Mouse (Mus musculus) embryo, embryonic 9.5 days (tissue): Measurements from ENCODE around the gene Usp46.
"Not testable (repeated sequence)": the region's sequence is repeated elsewhere in the genome, so short reads cannot be mapped to it uniquely, and the experiment has no call there.

ENCODE experiments used
- DNase-seq: peaks from one replicate; pipeline ENCODE4 v3.0.0-alpha.2; 2017; ENCODE audit errors: extremely low spot score

Usp46 gene

GRCm38 (mm10) chr5:74028221-74028620 lies 40.0 kb downstream of the Usp46 start:
- DNase-seq = no peak

- no peak for DNase-seq
Measured at GRCm38 (mm10) chr5:74020506-74020905, 47.7 kb downstream of the Usp46 start.

GRCm38 (mm10) chr5:74018870-74019565 lies 49.2 kb downstream of the Usp46 start:
- no peak for DNase-seq

- DNase-seq = no peak
Measured at GRCm38 (mm10) chr5:74017488-74017887, 50.7 kb downstream of the Usp46 start.

GRCm38 (mm10) chr5:74011629-74012028 lies 56.6 kb downstream of the Usp46 start:
- DNase-seq = no peak

GRCm38 (mm10) chr5:74007492-74008070 lies 60.6 kb downstream of the Usp46 start:
- no peak for DNase-seq

GRCm38 (mm10) chr5:74005936-74006335 lies 62.3 kb downstream of the Usp46 start:
- DNase-seq = no peak

- no peak for DNase-seq
Measured at GRCm38 (mm10) chr5:74001743-74002142, 66.5 kb downstream of the Usp46 start.

GRCm38 (mm10) chr5:73998966-73999365 lies 69.3 kb downstream of the Usp46 start:
- DNase-seq = no peak

- no peak for DNase-seq
Measured at GRCm38 (mm10) chr5:73994850-73995249, 73.4 kb downstream of the Usp46 start.

- no peak for DNase-seq
Measured at GRCm38 (mm10) chr5:73993538-73993937, 74.7 kb downstream of the Usp46 start.

GRCm38 (mm10) chr5:73992321-73992720 lies 75.9 kb downstream of the Usp46 start:
- no peak for DNase-seq

- DNase-seq = no peak
Measured at GRCm38 (mm10) chr5:73989532-73989931, 78.7 kb downstream of the Usp46 start.

GRCm38 (mm10) chr5:73987777-73988560 lies 80.3 kb downstream of the Usp46 start:
- DNase-seq = no peak

GRCm38 (mm10) chr5:73977426-73977825 lies 90.8 kb downstream of the Usp46 start:
- no peak for DNase-seq

GRCm38 (mm10) chr5:73971701-73972100 lies 96.5 kb downstream of the Usp46 start:
- DNase-seq = no peak

GRCm38 (mm10) chr5:73970024-73970628 lies 98.1 kb downstream of the Usp46 start:
- DNase-seq = no peak

GRCm38 (mm10) chr5:73969338-73969737 lies 98.9 kb downstream of the Usp46 start:
- DNase-seq = no peak

GRCm38 (mm10) chr5:73959779-73960178 lies 108.5 kb downstream of the Usp46 start:
- no peak for DNase-seq

- not testable (repeated sequence) for DNase-seq
Measured at GRCm38 (mm10) chr5:73958614-73959013, 109.6 kb downstream of the Usp46 start.

- DNase-seq = no peak
Measured at GRCm38 (mm10) chr5:73958096-73958495, 110.1 kb downstream of the Usp46 start.

GRCm38 (mm10) chr5:73955691-73956090 lies 112.5 kb downstream of the Usp46 start:
- DNase-seq = no peak
